Mouse (Mus musculus): Measurements from ENCODE around the gene Slc25a44.
"Not testable (repeated sequence)": the region's sequence is repeated elsewhere in the genome, so short reads cannot be mapped to it uniquely, and the experiment has no call there.

DNA sequence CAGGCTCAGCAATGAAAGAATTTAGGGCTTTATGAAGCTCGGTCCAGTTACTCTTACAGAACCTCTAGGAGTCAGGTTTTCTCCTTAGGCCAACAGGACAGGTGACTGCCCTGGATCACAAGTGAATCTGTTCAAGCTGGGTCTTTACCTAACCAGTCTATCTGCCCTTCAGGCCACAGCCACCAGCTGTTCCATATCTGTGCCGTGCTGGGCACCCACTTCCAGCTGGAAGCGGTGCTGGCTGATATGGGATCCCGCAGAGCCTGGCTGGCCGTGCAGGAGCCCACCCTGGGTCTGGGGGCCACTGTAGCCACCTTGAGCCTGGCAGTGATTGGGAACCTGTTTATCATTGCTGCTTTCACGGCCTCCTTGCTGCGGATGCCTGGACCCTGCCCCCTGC lies 57.4 kb downstream of the Slc25a44 start:
- not testable (repeated sequence) for TF ChIP-seq POLR2A (IDR thresholded peaks at IDR 0.05; ENCODE audit: borderline replicate concordance, extremely low read depth, insufficient read depth, insufficient read length, poor library complexity, severe bottlenecking); CTCF (IDR thresholded peaks at IDR 0.05; ENCODE audit: borderline replicate concordance, extremely low read depth, insufficient read depth, insufficient read length)

All from brain, embryonic 14.5 days (tissue).